Mouse (Mus musculus): ENCODE results near the gene Pcnp. TPM values are rescaled to one million over a fixed set of nuclear protein-coding genes. Genes with fewer than 3 reads are reported as not detected.
"Not testable (repeated sequence)": the region's sequence is repeated elsewhere in the genome, so short reads cannot be mapped to it uniquely, and the experiment has no call there.

Gene Pcnp
- total RNA-seq, 4 experiments from 2014 or later: 102 to 138 (median 126) TPM

DNA sequence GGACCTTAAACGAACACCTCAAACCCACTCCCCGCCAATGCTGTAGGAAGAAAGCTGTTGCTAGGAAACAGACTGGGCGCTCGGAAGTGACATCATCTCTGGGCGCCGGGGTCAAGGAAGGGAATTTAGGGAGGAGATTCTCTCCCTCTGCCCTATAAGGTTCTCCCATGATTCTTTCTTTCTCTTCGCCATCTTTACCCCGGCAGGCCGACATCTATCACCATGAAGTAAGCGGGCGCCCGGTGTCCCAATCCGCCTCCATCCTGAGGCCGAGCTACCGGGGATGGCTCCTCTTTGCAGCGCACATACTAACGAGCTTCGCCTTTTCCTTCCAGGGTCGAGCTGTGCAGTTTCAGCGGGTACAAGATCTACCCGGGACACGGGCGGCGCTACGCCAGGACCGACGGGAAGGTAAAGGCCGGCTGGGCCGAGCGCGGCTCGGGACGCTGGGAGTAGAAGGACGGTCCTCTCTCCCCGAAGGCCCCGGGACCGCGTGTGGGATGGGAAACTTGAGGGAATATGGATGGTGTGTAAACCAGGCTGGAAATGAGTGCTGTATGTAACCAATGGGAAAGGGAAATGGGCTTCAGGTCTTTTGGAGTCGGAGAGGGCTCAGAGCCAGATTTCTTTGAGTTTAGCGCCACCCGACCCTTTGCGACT is 63.2 kb downstream of the Pcnp start, which contains the start of gene Rpl24:
TSS of gene Rpl24 (plus strand) at position 64 of the 660 bp plus-strand sequence.
- DNase-seq: peak; percentile 94

GRCm38 (mm10) chr16:55964126-55964949 is 65.2 kb downstream of the Pcnp start:
- no peak for DNase-seq

DNA sequence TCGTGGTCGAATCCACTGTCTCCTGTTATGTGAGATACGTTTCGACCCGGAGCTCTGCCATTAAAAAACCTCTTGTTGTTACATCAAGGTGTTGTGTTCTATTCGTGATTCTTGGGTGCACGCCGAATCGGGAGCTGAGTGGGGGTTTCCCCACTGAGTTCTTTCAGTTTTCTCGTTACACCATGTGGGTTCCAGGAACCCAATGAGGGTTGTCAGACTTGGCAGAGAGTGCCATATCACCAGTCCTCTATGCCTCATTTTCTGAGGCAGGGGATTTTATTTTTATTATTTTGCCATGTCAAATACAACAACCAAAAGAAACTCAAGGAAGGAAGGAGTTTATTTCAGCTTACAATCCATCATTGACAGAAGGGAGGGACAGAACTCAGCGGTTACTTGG is 66.5 kb downstream of the Pcnp start:
- not testable (repeated sequence) for DNase-seq

Small RNA genes lying within 50 kb of the gene (microRNA-seq; reads per million reads assigned to microRNA genes)
- 0 reads per million in 2 experiments for gene Gm24047

Other genes with a start within 250 kb of the Pcnp start
- gene Nfkbiz, start 190.8 kb downstream of the Pcnp start, total RNA-seq (2022): 1 to 10 TPM; 3.4 to 8.0 (median 5.0) TPM
- gene Nxpe3, start 134.5 kb downstream of the Pcnp start, total RNA-seq (2022): 1 to 10 TPM; 2.0 to 3.4 (median 2.7) TPM
- 10 to 100 TPM; 10.4 to 15.0 (median 12.8) TPM for gene Cep97, start 94.9 kb downstream of the Pcnp start, total RNA-seq (2022)
- 100 to 1,000 TPM; 569 to 683 (median 613) TPM for gene Rpl24, start 63.5 kb downstream of the Pcnp start, total RNA-seq (2022)
- 10 to 100 TPM; 21.0 to 22.3 (median 21.6) TPM for gene Zbtb11, start 55.9 kb downstream of the Pcnp start, total RNA-seq (2022)
- gene Trmt10c, start 8.1 kb upstream of the Pcnp start, total RNA-seq (2022): 10 to 100 TPM; 16.0 to 19.5 (median 18.7) TPM
- 10 to 100 TPM; 18.0 to 33.3 (median 25.4) TPM for gene Senp7, start 18.6 kb upstream of the Pcnp start, total RNA-seq (2022)
- under 1 TPM; 0.17 to 0.71 (median 0.50) TPM for gene Impg2, start 174.6 kb upstream of the Pcnp start, total RNA-seq (2022)